25 mouse cellular contexts compared by ENCODE assay signal in the genomic region with DNA sequence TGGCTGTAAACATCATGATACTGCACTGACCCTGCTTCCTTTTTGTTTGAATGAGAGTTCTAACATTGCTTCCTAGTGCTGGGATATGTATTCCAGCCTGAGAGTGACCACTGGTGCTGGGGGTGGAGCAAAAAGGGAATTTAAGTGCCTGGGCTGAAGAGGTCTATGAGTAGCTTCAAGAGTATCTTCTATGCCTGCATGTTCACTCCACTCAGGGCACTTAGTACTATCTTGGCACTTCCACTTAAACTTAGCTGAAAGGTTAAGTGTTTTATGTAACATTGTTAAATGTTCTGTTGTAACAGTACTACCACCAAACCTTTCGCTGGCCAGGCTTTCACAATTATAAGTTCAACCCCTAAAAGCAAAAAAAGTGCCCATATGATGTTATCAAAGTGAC.
"Had no signal": no experiment of that assay in that cellular context is flagged by ENCODE, and none has a peak within 500 bp of the region (broad histone marks: within the 10 kb centered on the region; RNA-seq: fewer than 3 reads in every experiment).

No protein-coding gene starts in this region.

- H3K9me3 ChIP-seq: limb, embryonic 12.5 days; limb, embryonic 15.5 days; megakaryocyte, embryonic 14.5 days; midbrain, embryonic 10.5 days; midbrain, embryonic 13.5 days; neural tube, embryonic 13.5 days; stomach, embryonic 15.5 days had no signal

- H3K27me3 ChIP-seq: limb, embryonic 12.5 days; limb, embryonic 15.5 days; midbrain, embryonic 13.5 days; neural tube, embryonic 13.5 days; stomach, embryonic 15.5 days had no signal

- DNase-seq: kidney, adult 18-20 months; kidney, postnatal 36 days; layer of hippocampus, postnatal 36 days; left cerebral cortex, postnatal 4 days; liver, postnatal 0 days; retina, postnatal 1 day; right cerebral cortex, postnatal 25 days; spleen, adult 18-20 months; thymus, postnatal 25 days had no signal

- H3K4me2 ChIP-seq: limb, embryonic 12.5 days; limb, embryonic 15.5 days; liver, embryonic 11.5 days; midbrain, embryonic 13.5 days; neural tube, embryonic 13.5 days; stomach, embryonic 15.5 days had no signal

- H3K4me3 ChIP-seq: left cerebral cortex, adult 2 months; limb, embryonic 12.5 days; limb, embryonic 15.5 days; megakaryocyte, embryonic 14.5 days; midbrain, embryonic 10.5 days; midbrain, embryonic 13.5 days; myocyte; neural tube, embryonic 13.5 days; stomach, embryonic 15.5 days had no signal

- H3K36me3 ChIP-seq: limb, embryonic 12.5 days; limb, embryonic 15.5 days; midbrain, embryonic 10.5 days; midbrain, embryonic 13.5 days; neural tube, embryonic 13.5 days; stomach, embryonic 15.5 days had no signal

- H3K9ac ChIP-seq: limb, embryonic 12.5 days; limb, embryonic 15.5 days; liver, embryonic 14.5 days; liver, postnatal 0 days; midbrain, embryonic 13.5 days; neural tube, embryonic 13.5 days; stomach, embryonic 15.5 days had no signal

- ATAC-seq: inflammation-experienced regulatory T-cells, adult 6 months; intestine, embryonic 16.5 days; liver, postnatal 0 days; midbrain, embryonic 13.5 days; midbrain, embryonic 16.5 days had no signal

- H3K27ac ChIP-seq: kidney, postnatal 0 days; left cerebral cortex, adult 2 months; limb, embryonic 12.5 days; limb, embryonic 15.5 days; liver, embryonic 14.5 days; macrophage; midbrain, embryonic 10.5 days; midbrain, embryonic 13.5 days; neural tube, embryonic 13.5 days; stomach, embryonic 15.5 days had no signal

- H3K4me1 ChIP-seq: limb, embryonic 12.5 days; limb, embryonic 15.5 days; megakaryocyte, embryonic 14.5 days; midbrain, embryonic 10.5 days; midbrain, embryonic 13.5 days; neural tube, embryonic 13.5 days; stomach, embryonic 15.5 days had no signal
